Mouse (Mus musculus) kidney, postnatal 0 days (tissue): Measurements from ENCODE around the gene Arhgef3. TPM values are rescaled to one million over a fixed set of nuclear protein-coding genes. Genes with fewer than 3 reads are reported as not detected.
A peak's percentile ranks its signal among the peaks of the same experiment; 100 is the strongest.

Experiments
- ATAC-seq: fragments of 200-750 bp; cut with Nextera tagmentation; replicated peaks from 2 replicates; pipeline ENCODE4 v1.8.0; 2017; ENCODE audit warnings: low read depth, moderate number of reproducible peaks, moderate TSS enrichment, moderate library complexity; ENCODE audit not compliant: low FRiP score
- DNase-seq: peaks from one replicate; pipeline ENCODE4 v3.0.0-alpha.2; 2016; ENCODE audit warnings: low spot score
- H3K27ac ChIP-seq: fragments of 300-500 bp; sonication (generic); 2 replicates; pipeline ENCODE4 v1.5.1; 2014; ENCODE audit warnings: mild to moderate bottlenecking
- H3K27me3 ChIP-seq: fragments of 300-500 bp; sonication (generic); 2 replicates; pipeline ENCODE4 v1.6.1; 2014; ENCODE audit warnings: low read length, mixed read lengths; ENCODE audit not compliant: insufficient read depth
- H3K36me3 ChIP-seq: fragments of 300-500 bp; sonication (generic); 2 replicates; pipeline ENCODE4 v1.6.1; 2014; ENCODE audit warnings: low read length, mixed read lengths; ENCODE audit not compliant: insufficient read depth
- H3K4me1 ChIP-seq: fragments of 300-500 bp; sonication (generic); replicated peaks from 2 replicates; pipeline ENCODE4 v1.6.1; 2014; ENCODE audit warnings: antibody characterized with exemption, low read length, mixed read lengths; ENCODE audit not compliant: insufficient read depth
- H3K4me2 ChIP-seq: fragments of 300-500 bp; sonication (generic); 2 replicates; pipeline ENCODE4 v1.6.1; 2014; ENCODE audit warnings: mild to moderate bottlenecking, low read length, moderate library complexity, mixed read lengths
- H3K4me3 ChIP-seq: fragments of 300-500 bp; sonication (generic); replicated peaks from 2 replicates; pipeline ENCODE4 v1.5.1; 2014; ENCODE audit warnings: low read depth, low read length
- H3K9ac ChIP-seq: fragments of 300-500 bp; sonication (generic); 2 replicates; pipeline ENCODE4 v1.6.1; 2014; ENCODE audit warnings: low read depth, low read length
- H3K9me3 ChIP-seq: fragments of 300-500 bp; sonication (generic); replicated peaks from 2 replicates; pipeline ENCODE4 v1.6.1; 2016; ENCODE audit warnings: low read length, inconsistent platforms, mixed read lengths
- CTCF ChIP-seq: IDR thresholded peaks from 2 replicates; pipeline ENCODE4 v1.5.1; 2016; ENCODE audit warnings: antibody characterized with exemption, low read depth, mild to moderate bottlenecking, moderate library complexity
- WGBS: fragments of 180-500 bp; shearing (Covaris S2); extraction: QIAGEN DNeasy Blood & Tissue Kit; methylation state at CpG from one replicate; pipeline ENCODE4 v1.1.7; 2014; 5-methylcytosine and 5-hydroxymethylcytosine counted together
- polyA plus RNA-seq: library from polyadenylated mRNA; unstranded; fragments of >200 nt; fragmentation: Nextera tagmentation; extraction: Ambion mirVana; gene quantifications from 2 replicates; pipeline ENCODE4 v1.2.1, GENCODE M21; 2015

The Arhgef3 gene
- polyA plus RNA-seq, 1 experiment from 2014 or later, result 20.0 TPM

- Histone ChIP-seq H3K4me1 (0 out of 2 replicates have a peak, but pooled peaks cover 3% of the 10 kb centered on the region), H3K27me3 (no peaks in the 10 kb centered on the region), H3K9ac (no peak overlapping the region), H3K4me3 (no peak overlapping the region), H3K27ac (0 out of 2 replicates have a peak overlapping the region, but pooled peaks have one; percentile 51), H3K4me2 (no peak overlapping the region), H3K9me3 (no peaks in the 10 kb centered on the region), H3K36me3 (no peaks in the 10 kb centered on the region)
- no peak for TF ChIP-seq CTCF
- 33% methylated on average over 11 of the region's 11 CpGs for WGBS
- ATAC-seq (no peak), DNase-seq (peak; percentile 43)
These were observed 67.4 kb downstream of the Arhgef3 start for GRCm38 (mm10) chr14:27182059-27182458.

- 62% methylated on average over 11 of the region's 11 CpGs for WGBS
- H3K9ac ChIP-seq, result no peak overlapping the region
- peak; percentile 38; the same call in 1 of the 2 replicates for ATAC-seq
These were observed 68.1 kb downstream of the Arhgef3 start for GRCm38 (mm10) chr14:27182646-27183438.

GRCm38 (mm10) chr14:27183501-27184230 is 69.0 kb downstream of the Arhgef3 start:
- ATAC-seq (no peak), DNase-seq (peak; percentile 73)
- TF ChIP-seq CTCF, result peak; percentile 69
- Histone ChIP-seq H3K27ac (no peak overlapping the region), H3K4me2 (no peak overlapping the region), H3K36me3 (no peaks in the 10 kb centered on the region), H3K27me3 (no peaks in the 10 kb centered on the region), H3K9me3 (no peaks in the 10 kb centered on the region), H3K4me3 (no peak overlapping the region), H3K9ac (no peak overlapping the region), H3K4me1 (0 out of 2 replicates have a peak, but pooled peaks cover 8% of the 10 kb centered on the region)
- 58% methylated on average over 16 of the region's 16 CpGs for WGBS

More at GRCm38 (mm10) chr14:27182646-27183438, 68.1 kb downstream of the Arhgef3 start:
- H3K4me1 ChIP-seq, result 0 out of 2 replicates have a peak, but pooled peaks cover 5% of the 10 kb centered on the region
- no peak overlapping the region for H3K4me3 ChIP-seq
- no peak overlapping the region for H3K27ac ChIP-seq
- no peak overlapping the region for H3K4me2 ChIP-seq
- no peak for DNase-seq
- H3K27me3 ChIP-seq, result no peaks in the 10 kb centered on the region
- H3K9me3 ChIP-seq, result no peaks in the 10 kb centered on the region
- H3K36me3 ChIP-seq, result no peaks in the 10 kb centered on the region
- no peak for TF ChIP-seq CTCF

GRCm38 (mm10) chr14:27185902-27186301 is 71.2 kb downstream of the Arhgef3 start:
- Histone ChIP-seq H3K9me3 (no peaks in the 10 kb centered on the region), H3K4me1 (0 out of 2 replicates have a peak, but pooled peaks cover 8% of the 10 kb centered on the region), H3K27ac (no peak overlapping the region), H3K36me3 (no peaks in the 10 kb centered on the region), H3K4me3 (no peak overlapping the region), H3K9ac (no peak overlapping the region), H3K27me3 (no peaks in the 10 kb centered on the region), H3K4me2 (no peak overlapping the region)
- 51% methylated on average over 5 of the region's 5 CpGs for WGBS
- TF ChIP-seq CTCF, result no peak
- DNase-seq, result no peak
- ATAC-seq, result no peak

GRCm38 (mm10) chr14:27186596-27186995 is 71.9 kb downstream of the Arhgef3 start:
- Histone ChIP-seq H3K9me3 (no peaks in the 10 kb centered on the region), H3K4me3 (no peak overlapping the region), H3K4me1 (0 out of 2 replicates have a peak, but pooled peaks cover 8% of the 10 kb centered on the region), H3K4me2 (no peak overlapping the region), H3K27me3 (no peaks in the 10 kb centered on the region), H3K27ac (no peak overlapping the region), H3K9ac (no peak overlapping the region), H3K36me3 (no peaks in the 10 kb centered on the region)
- no peak for TF ChIP-seq CTCF
- ATAC-seq, result no peak
- 81% methylated on average over 4 of the region's 4 CpGs for WGBS
- DNase-seq, result no peak

GRCm38 (mm10) chr14:27187025-27187424 is 72.3 kb downstream of the Arhgef3 start:
- Histone ChIP-seq H3K36me3 (no peaks in the 10 kb centered on the region), H3K9ac (no peak overlapping the region), H3K4me2 (no peak overlapping the region), H3K27ac (no peak overlapping the region), H3K4me3 (no peak overlapping the region), H3K4me1 (0 out of 2 replicates have a peak, but pooled peaks cover 8% of the 10 kb centered on the region), H3K9me3 (no peaks in the 10 kb centered on the region), H3K27me3 (no peaks in the 10 kb centered on the region)
- peak; percentile 97 for TF ChIP-seq CTCF
- DNase-seq, result peak; percentile 93
- WGBS, result 14% methylated on average over 4 of the region's 4 CpGs
- ATAC-seq, result peak; percentile 76
